Mouse (Mus musculus) hindbrain, postnatal 0 days (tissue): ENCODE measurements at regions not wholly inside any gene's neighbourhood (a gene's known extent, or its start where the extent isn't known, plus 50 kb on each side); places are given as distances from the start of the nearest gene placed in this dataset.

ENCODE experiments used
- ATAC-seq: fragments of 200-750 bp; cut with Nextera tagmentation; 2 replicates; pipeline ENCODE4 v1.8.0; 2017; ENCODE audit warnings: mild to moderate bottlenecking, moderate TSS enrichment, moderate library complexity
- DNase-seq: peaks from one replicate; pipeline ENCODE4 v3.0.0-alpha.2; 2015; ENCODE audit warnings: low spot score
- H3K27ac ChIP-seq: fragments of 300-500 bp; sonication (generic); 2 replicates; pipeline ENCODE4 v1.5.1; 2014; ENCODE audit warnings: mild to moderate bottlenecking
- H3K27me3 ChIP-seq: fragments of 300-500 bp; sonication (generic); 2 replicates; pipeline ENCODE4 v1.6.1; 2014; ENCODE audit warnings: low read length, mixed read lengths; ENCODE audit not compliant: insufficient read depth
- H3K36me3 ChIP-seq: fragments of 300-500 bp; sonication (generic); 2 replicates; pipeline ENCODE4 v1.6.1; 2014; ENCODE audit warnings: low read length, mixed read lengths; ENCODE audit not compliant: insufficient read depth
- H3K4me1 ChIP-seq: fragments of 300-500 bp; sonication (generic); 2 replicates; pipeline ENCODE4 v1.6.1; 2014; ENCODE audit warnings: antibody characterized with exemption, low read length, mixed read lengths; ENCODE audit not compliant: insufficient read depth
- H3K4me2 ChIP-seq: fragments of 300-500 bp; sonication (generic); 2 replicates; pipeline ENCODE4 v1.6.1; 2014; ENCODE audit warnings: low read depth, mild to moderate bottlenecking, low read length, moderate library complexity, mixed read lengths
- H3K4me3 ChIP-seq: fragments of 300-500 bp; sonication (generic); 2 replicates; pipeline ENCODE4 v1.5.1; 2014; ENCODE audit warnings: low read length
- H3K9ac ChIP-seq: fragments of 300-500 bp; sonication (generic); replicated peaks from 2 replicates; pipeline ENCODE4 v1.6.1; 2014; ENCODE audit warnings: mild to moderate bottlenecking, low read length, moderate library complexity, mixed read lengths
- H3K9me3 ChIP-seq: fragments of 300-500 bp; sonication (generic); 2 replicates; pipeline ENCODE4 v1.6.1; 2016; ENCODE audit warnings: low read length, mixed read lengths
- CTCF ChIP-seq: IDR thresholded peaks from 2 replicates; pipeline ENCODE4 v1.5.1; 2016; ENCODE audit warnings: antibody characterized with exemption, control low read depth, low read depth
- WGBS: fragments of 180-500 bp; shearing (Covaris S2); extraction: QIAGEN DNeasy Blood & Tissue Kit; methylation state at CpG from one replicate; pipeline ENCODE4 v1.1.7; 2014; 5-methylcytosine and 5-hydroxymethylcytosine counted together

GRCm38 (mm10) chr8:116223235-116223634, 281.5 kb upstream of the Dynlrb2 start:
- no peak for TF ChIP-seq CTCF
- Histone ChIP-seq H3K36me3 (no peaks in the 10 kb centered on the region), H3K27me3 (no peaks in the 10 kb centered on the region), H3K4me3 (no peak overlapping the region), H3K9ac (no peak overlapping the region), H3K4me1 (no peaks in the 10 kb centered on the region), H3K27ac (no peak overlapping the region), H3K4me2 (no peak overlapping the region), H3K9me3 (no peaks in the 10 kb centered on the region)
- ATAC-seq (no peak), DNase-seq (no peak)
- 91% methylated on average over 2 of the region's 2 CpGs for WGBS

- no peak overlapping the region for H3K27ac ChIP-seq
- H3K9ac ChIP-seq: no peak overlapping the region
- H3K9me3 ChIP-seq: no peaks in the 10 kb centered on the region
- no peaks in the 10 kb centered on the region for H3K4me1 ChIP-seq
- ATAC-seq (no peak), DNase-seq (no peak)
- WGBS: 69% methylated on average over 5 of the region's 5 CpGs
- H3K4me3 ChIP-seq: no peak overlapping the region
- TF ChIP-seq CTCF: no peak
- H3K4me2 ChIP-seq: no peak overlapping the region
- H3K36me3 ChIP-seq: no peaks in the 10 kb centered on the region
- H3K27me3 ChIP-seq: no peaks in the 10 kb centered on the region
These were observed 288.9 kb upstream of the Dynlrb2 start for GRCm38 (mm10) chr8:116215909-116216308.

GRCm38 (mm10) chr8:116215286-116215860, 289.4 kb upstream of the Dynlrb2 start:
- Histone ChIP-seq H3K4me2 (no peak overlapping the region), H3K9me3 (no peaks in the 10 kb centered on the region), H3K27ac (no peak overlapping the region), H3K4me1 (no peaks in the 10 kb centered on the region), H3K36me3 (no peaks in the 10 kb centered on the region), H3K4me3 (no peak overlapping the region), H3K27me3 (no peaks in the 10 kb centered on the region), H3K9ac (no peak overlapping the region)
- DNase-seq (no peak), ATAC-seq (no peak)
- TF ChIP-seq CTCF: no peak
- WGBS: 55% methylated on average over 5 of the region's 5 CpGs

GRCm38 (mm10) chr8:116203631-116204030, 301.1 kb upstream of the Dynlrb2 start:
- H3K4me3 ChIP-seq: no peak overlapping the region
- no peaks in the 10 kb centered on the region for H3K36me3 ChIP-seq
- no peaks in the 10 kb centered on the region for H3K9me3 ChIP-seq
- WGBS: 29% methylated on average over 2 of the region's 2 CpGs
- H3K4me2 ChIP-seq: no peak overlapping the region
- peak; percentile 44 for DNase-seq
- H3K27ac ChIP-seq: no peak overlapping the region
- H3K9ac ChIP-seq: no peak overlapping the region
- no peak for TF ChIP-seq CTCF
- H3K4me1 ChIP-seq: no peaks in the 10 kb centered on the region
- H3K27me3 ChIP-seq: no peaks in the 10 kb centered on the region
- peak; percentile 71; the same call in 1 of the 2 replicates for ATAC-seq

GRCm38 (mm10) chr8:116200459-116200999, 304.2 kb upstream of the Dynlrb2 start:
- TF ChIP-seq CTCF: no peak
- H3K9ac ChIP-seq: no peak overlapping the region
- no peaks in the 10 kb centered on the region for H3K9me3 ChIP-seq
- ATAC-seq (no peak), DNase-seq (no peak)
- H3K27ac ChIP-seq: no peak overlapping the region
- H3K27me3 ChIP-seq: no peaks in the 10 kb centered on the region
- H3K4me2 ChIP-seq: no peak overlapping the region
- no peak overlapping the region for H3K4me3 ChIP-seq
- no peaks in the 10 kb centered on the region for H3K4me1 ChIP-seq
- no peaks in the 10 kb centered on the region for H3K36me3 ChIP-seq
- 70% methylated on average over 11 of the region's 11 CpGs for WGBS

GRCm38 (mm10) chr8:116196623-116197184, 308.1 kb upstream of the Dynlrb2 start:
- Histone ChIP-seq H3K9me3 (no peaks in the 10 kb centered on the region), H3K27me3 (no peaks in the 10 kb centered on the region), H3K36me3 (no peaks in the 10 kb centered on the region), H3K4me1 (0 out of 2 replicates have a peak, but pooled peaks cover 6% of the 10 kb centered on the region), H3K9ac (no peak overlapping the region), H3K4me2 (no peak overlapping the region), H3K27ac (no peak overlapping the region), H3K4me3 (no peak overlapping the region)
- no peak for DNase-seq
- WGBS: 76% methylated on average over 9 of the region's 9 CpGs
- TF ChIP-seq CTCF: no peak
- no peak for ATAC-seq

- no peak for TF ChIP-seq CTCF
- Histone ChIP-seq H3K27ac (no peak overlapping the region), H3K9ac (no peak overlapping the region), H3K4me3 (no peak overlapping the region), H3K9me3 (no peaks in the 10 kb centered on the region), H3K4me1 (0 out of 2 replicates have a peak, but pooled peaks cover 6% of the 10 kb centered on the region), H3K36me3 (no peaks in the 10 kb centered on the region), H3K4me2 (no peak overlapping the region), H3K27me3 (no peaks in the 10 kb centered on the region)
- 19% methylated on average over 3 of the region's 3 CpGs for WGBS
- ATAC-seq (no peak), DNase-seq (no peak)
These were observed 312.7 kb upstream of the Dynlrb2 start for GRCm38 (mm10) chr8:116192096-116192495.
